In the genomic region with DNA sequence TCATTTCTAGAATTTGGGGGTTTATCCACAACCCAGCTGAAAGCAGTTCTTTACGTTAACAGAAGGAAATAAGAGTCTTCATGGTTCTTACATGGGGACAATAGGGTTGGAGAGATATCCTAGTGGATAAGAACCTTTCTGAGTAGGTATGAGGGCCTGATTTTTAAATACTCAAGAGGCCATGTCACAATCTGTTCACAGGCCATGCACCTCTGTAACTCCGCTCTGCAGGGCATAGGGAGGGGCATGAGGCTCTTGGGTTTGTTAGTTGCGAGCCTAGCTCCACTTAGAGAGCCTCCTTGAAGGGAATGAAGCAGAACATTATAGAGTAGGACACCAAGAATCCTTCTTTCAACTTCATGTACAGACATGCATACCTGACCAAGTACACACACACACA, we compare ENCODE assay signal across 24 mouse cellular contexts.
DNase-seq lines count a peak whose midpoint lies in the region; ATAC-seq and TF ChIP-seq lines count a peak whose summit lies in the region.
"Had no signal": no experiment of that assay in that cellular context is flagged by ENCODE, and none has a peak within 500 bp of the region (broad histone marks: within the 10 kb centered on the region; RNA-seq: fewer than 3 reads in every experiment).

No protein-coding gene starts in this region.

- H3K4me1 ChIP-seq in lung, embryonic 16.5 days (replicated peaks; ENCODE audit: control insufficient read depth, insufficient read depth, low read length): no peaks in the 10 kb centered on the region
- no peaks in the 10 kb centered on the region for H3K4me1 ChIP-seq in lung, adult 2 months (ENCODE audit: control insufficient read depth, insufficient read depth, low read length)
- no peaks in the 10 kb centered on the region for H3K4me1 ChIP-seq in testis, adult 2 months (ENCODE audit: control insufficient read depth, insufficient read depth, low read length)
- H3K4me1 ChIP-seq: embryonic facial prominence, embryonic 10.5 days; embryonic facial prominence, embryonic 12.5 days; forebrain, embryonic 13.5 days; forebrain, embryonic 15.5 days had no signal

- no peak for TF ChIP-seq CTCF in lung, adult 2 months (IDR thresholded peaks at IDR 0.05; ENCODE audit: insufficient read depth, low read length)
- no peak for TF ChIP-seq CTCF in testis, adult 2 months (IDR thresholded peaks at IDR 0.05; ENCODE audit: control insufficient read depth, insufficient read depth, insufficient replicate concordance, low read depth, low read length)

- H3K27me3 ChIP-seq in lung, embryonic 16.5 days (ENCODE audit: control insufficient read depth, insufficient read depth, low read depth, low read length): no peaks in the 10 kb centered on the region
- no peaks in the 10 kb centered on the region for H3K27me3 ChIP-seq in testis, adult 2 months (ENCODE audit: control insufficient read depth, insufficient read depth, low read length)
- H3K27me3 ChIP-seq: CH12.LX; embryonic facial prominence, embryonic 12.5 days; forebrain, embryonic 13.5 days; forebrain, embryonic 15.5 days; Patski had no signal

- 54% methylated on average over 3 of the region's 3 CpGs for WGBS in lung, embryonic 16.5 days
- WGBS in lung, adult 2 months: 60% methylated on average over 3 of the region's 3 CpGs

- no peak for DNase-seq in lung, adult 18-20 months
- DNase-seq in lung, postnatal 25 days (ENCODE audit: low spot score): peak; percentile 6
- DNase-seq in lung, adult 2 months: no peak
- DNase-seq in testis, postnatal 10 days (ENCODE audit: low spot score): no peak
- DNase-seq: adrenal gland, adult 8-10 months; adrenal gland, postnatal 14 days; adrenal gland, postnatal 36 days; B cell, adult 2 months; cerebellum, adult 11-12 months; cerebellum, adult 2 months; cerebellum, adult 9-10 months; cerebellum, postnatal 10 days; cerebellum, postnatal 25 days had no signal

- no peak for TF ChIP-seq POLR2A in lung, adult 2 months (IDR thresholded peaks at IDR 0.05; ENCODE audit: borderline replicate concordance, extremely low read depth, low read depth, low read length)
- TF ChIP-seq POLR2A in testis, adult 2 months (IDR thresholded peaks at IDR 0.05; ENCODE audit: control insufficient read depth, low read depth, low read length): no peak

- no peak overlapping the region for H3K4me2 ChIP-seq in lung, embryonic 16.5 days (ENCODE audit: low read depth, low read length)
- H3K4me2 ChIP-seq: embryonic facial prominence, embryonic 12.5 days; forebrain, embryonic 13.5 days; forebrain, embryonic 15.5 days had no signal

- no peaks in the 10 kb centered on the region for H3K9me3 ChIP-seq in lung, embryonic 16.5 days (ENCODE audit: control insufficient read depth, low read length)
- H3K9me3 ChIP-seq: embryonic facial prominence, embryonic 10.5 days; embryonic facial prominence, embryonic 12.5 days; forebrain, embryonic 13.5 days; forebrain, embryonic 15.5 days had no signal

- H3K4me3 ChIP-seq in lung, embryonic 16.5 days (ENCODE audit: low read length): no peak overlapping the region
- no peak overlapping the region for H3K4me3 ChIP-seq in lung, adult 2 months (replicated peaks; ENCODE audit: extremely low read depth, low read depth, low read length)
- peak overlapping the region; percentile 40 for H3K4me3 ChIP-seq in testis, adult 2 months (ENCODE audit: control insufficient read depth, low read depth, low read length)
- H3K4me3 ChIP-seq: embryonic facial prominence, embryonic 10.5 days; embryonic facial prominence, embryonic 12.5 days; forebrain, embryonic 13.5 days; forebrain, embryonic 15.5 days had no signal

- no peaks in the 10 kb centered on the region for H3K36me3 ChIP-seq in lung, embryonic 16.5 days (ENCODE audit: control insufficient read depth, insufficient read depth, low read length)
- H3K36me3 ChIP-seq in testis, adult 2 months (ENCODE audit: control insufficient read depth, insufficient read depth, low read length): no peaks in the 10 kb centered on the region
- H3K36me3 ChIP-seq: embryonic facial prominence, embryonic 10.5 days; embryonic facial prominence, embryonic 12.5 days; forebrain, embryonic 15.5 days; G1E had no signal

- no peak overlapping the region for H3K27ac ChIP-seq in lung, embryonic 16.5 days (ENCODE audit: low read length)
- H3K27ac ChIP-seq in testis, adult 2 months (ENCODE audit: control insufficient read depth, insufficient read depth, low read depth, low read length): no peak overlapping the region
- H3K27ac ChIP-seq: embryonic facial prominence, embryonic 10.5 days; embryonic facial prominence, embryonic 12.5 days; forebrain, embryonic 13.5 days; forebrain, embryonic 15.5 days had no signal

- H3K9ac ChIP-seq in lung, embryonic 16.5 days (ENCODE audit: low read length): no peak overlapping the region
- H3K9ac ChIP-seq: embryonic facial prominence, embryonic 12.5 days; forebrain, embryonic 13.5 days; forebrain, embryonic 15.5 days had no signal

- peak; percentile 86 for ATAC-seq in lung, embryonic 16.5 days (ENCODE audit: low read depth)
- ATAC-seq: activated CD4-positive, CD25-positive, alpha-beta regulatory T cell, adult 4 months; CD4-positive, CD25-positive, alpha-beta regulatory T cell, adult 4 months; forebrain, embryonic 13.5 days; forebrain, embryonic 15.5 days; Patski had no signal
